Mouse (Mus musculus): ENCODE results near the gene Gfap. TPM values are rescaled to one million over a fixed set of nuclear protein-coding genes. Genes with fewer than 3 reads are reported as not detected.

Gene Gfap
- polyA plus RNA-seq, 1 experiment from 2014 or later = 0.37 TPM

- no peaks in the 10 kb centered on the region for H3K4me1 ChIP-seq
- 90% methylated on average over 8 of the region's 8 CpGs for WGBS
- H3K4me3 ChIP-seq = no peak overlapping the region
- H3K4me2 ChIP-seq = no peak overlapping the region
- no peaks in the 10 kb centered on the region for H3K9me3 ChIP-seq
- no peak overlapping the region for H3K27ac ChIP-seq
- peaks cover 74% of the 10 kb centered on the region for H3K36me3 ChIP-seq
- ATAC-seq (ENCODE audit: borderline replicate concordance, extremely low read depth, low FRiP score, low TSS enrichment) = no peak
- no peak overlapping the region for H3K9ac ChIP-seq
- no peaks in the 10 kb centered on the region for H3K27me3 ChIP-seq
These were observed 40.8 kb downstream of the Gfap start for GRCm38 (mm10) chr11:102859933-102860332.

- WGBS = 96% methylated on average over 11 of the region's 11 CpGs
- H3K36me3 ChIP-seq = peaks cover 81% of the 10 kb centered on the region
- H3K4me3 ChIP-seq = no peak overlapping the region
These were observed 41.8 kb downstream of the Gfap start for GRCm38 (mm10) chr11:102858951-102859350.

GRCm38 (mm10) chr11:102855941-102856340 lies 44.8 kb downstream of the Gfap start:
- H3K4me1 ChIP-seq = no peaks in the 10 kb centered on the region
- H3K27me3 ChIP-seq = no peaks in the 10 kb centered on the region
- no peak for ATAC-seq (ENCODE audit: borderline replicate concordance, extremely low read depth, low FRiP score, low TSS enrichment)
- H3K9me3 ChIP-seq = no peaks in the 10 kb centered on the region
- H3K4me2 ChIP-seq = no peak overlapping the region
- no peak overlapping the region for H3K27ac ChIP-seq
- no peak overlapping the region for H3K9ac ChIP-seq
- H3K36me3 ChIP-seq = peaks cover 80% of the 10 kb centered on the region
- no peak overlapping the region for H3K4me3 ChIP-seq
- 72% methylated on average over 6 of the region's 6 CpGs for WGBS

More at GRCm38 (mm10) chr11:102858951-102859350, 41.8 kb downstream of the Gfap start:
- Histone ChIP-seq H3K4me2 (no peak overlapping the region), H3K27me3 (no peaks in the 10 kb centered on the region), H3K27ac (no peak overlapping the region), H3K9me3 (no peaks in the 10 kb centered on the region), H3K9ac (no peak overlapping the region), H3K4me1 (no peaks in the 10 kb centered on the region)
- ATAC-seq (ENCODE audit: borderline replicate concordance, extremely low read depth, low FRiP score, low TSS enrichment) = no peak

- no peak overlapping the region for H3K4me2 ChIP-seq
- H3K4me1 ChIP-seq = no peaks in the 10 kb centered on the region
- H3K4me3 ChIP-seq = no peak overlapping the region
- no peak for ATAC-seq (ENCODE audit: borderline replicate concordance, extremely low read depth, low FRiP score, low TSS enrichment)
- H3K9ac ChIP-seq = no peak overlapping the region
- peaks cover 78% of the 10 kb centered on the region for H3K36me3 ChIP-seq
- H3K27ac ChIP-seq = no peak overlapping the region
- no peaks in the 10 kb centered on the region for H3K9me3 ChIP-seq
- H3K27me3 ChIP-seq = no peaks in the 10 kb centered on the region
These were observed 47.0 kb downstream of the Gfap start for GRCm38 (mm10) chr11:102853760-102854159.

GRCm38 (mm10) chr11:102851883-102852282 lies 48.8 kb downstream of the Gfap start:
- no peak overlapping the region for H3K27ac ChIP-seq
- peaks cover 80% of the 10 kb centered on the region for H3K36me3 ChIP-seq
- 62% methylated on average over 5 of the region's 5 CpGs for WGBS
- no peak overlapping the region for H3K4me2 ChIP-seq
- H3K9me3 ChIP-seq = no peaks in the 10 kb centered on the region
- no peak overlapping the region for H3K4me3 ChIP-seq
- no peak for ATAC-seq (ENCODE audit: borderline replicate concordance, extremely low read depth, low FRiP score, low TSS enrichment)
- H3K27me3 ChIP-seq = no peaks in the 10 kb centered on the region
- H3K4me1 ChIP-seq = no peaks in the 10 kb centered on the region
- H3K9ac ChIP-seq = no peak overlapping the region

GRCm38 (mm10) chr11:102845926-102846325 lies 54.8 kb downstream of the Gfap start:
- Histone ChIP-seq H3K4me1 (no peaks in the 10 kb centered on the region), H3K27ac (no peak overlapping the region), H3K9me3 (no peaks in the 10 kb centered on the region), H3K4me3 (no peak overlapping the region), H3K4me2 (no peak overlapping the region), H3K27me3 (no peaks in the 10 kb centered on the region), H3K36me3 (peaks cover 97% of the 10 kb centered on the region), H3K9ac (no peak overlapping the region)
- 53% methylated on average over 10 of the region's 10 CpGs for WGBS
- no peak for ATAC-seq (ENCODE audit: borderline replicate concordance, extremely low read depth, low FRiP score, low TSS enrichment)

GRCm38 (mm10) chr11:102838616-102839150 lies 62.0 kb downstream of the Gfap start:
- H3K9me3 ChIP-seq = no peaks in the 10 kb centered on the region
- H3K4me2 ChIP-seq = no peak overlapping the region; the same call in 1 of the 2 replicates
- peak overlapping the region; percentile 13; the same call in 1 of the 2 replicates for H3K27ac ChIP-seq
- H3K27me3 ChIP-seq = no peaks in the 10 kb centered on the region
- no peak for ATAC-seq (ENCODE audit: borderline replicate concordance, extremely low read depth, low FRiP score, low TSS enrichment)
- peaks cover 67% of the 10 kb centered on the region for H3K36me3 ChIP-seq
- H3K9ac ChIP-seq = no peak overlapping the region
- H3K4me1 ChIP-seq = no peaks in the 10 kb centered on the region
- WGBS = 79% methylated on average over 9 of the region's 9 CpGs
- H3K4me3 ChIP-seq = no peak overlapping the region

- Histone ChIP-seq H3K9ac (no peak overlapping the region), H3K4me2 (no peak overlapping the region), H3K4me3 (no peak overlapping the region), H3K27ac (no peak overlapping the region), H3K27me3 (no peaks in the 10 kb centered on the region), H3K4me1 (0 out of 2 replicates have a peak, but pooled peaks cover 2% of the 10 kb centered on the region), H3K9me3 (no peaks in the 10 kb centered on the region), H3K36me3 (peaks cover 62% of the 10 kb centered on the region)
- no peak for ATAC-seq (ENCODE audit: borderline replicate concordance, extremely low read depth, low FRiP score, low TSS enrichment)
- 74% methylated on average over 2 of the region's 2 CpGs for WGBS
These were observed 62.6 kb downstream of the Gfap start for GRCm38 (mm10) chr11:102838126-102838525.

GRCm38 (mm10) chr11:102837385-102837784 lies 63.3 kb downstream of the Gfap start:
- H3K36me3 ChIP-seq = peaks cover 55% of the 10 kb centered on the region
- peaks cover 9% of the 10 kb centered on the region; the same call in 1 of the 2 replicates for H3K4me1 ChIP-seq
- H3K4me3 ChIP-seq = no peak overlapping the region
- H3K4me2 ChIP-seq = no peak overlapping the region
- ATAC-seq (ENCODE audit: borderline replicate concordance, extremely low read depth, low FRiP score, low TSS enrichment) = no peak
- no peaks in the 10 kb centered on the region for H3K27me3 ChIP-seq
- 83% methylated on average over 1 of the region's 1 CpGs for WGBS
- H3K27ac ChIP-seq = no peak overlapping the region
- H3K9ac ChIP-seq = no peak overlapping the region
- no peaks in the 10 kb centered on the region for H3K9me3 ChIP-seq

Other genes with a start within 250 kb of the Gfap start
- 0.20 and 0.24 TPM in 2 replicates for gene Meioc, start 237.2 kb downstream of the Gfap start, polyA plus RNA-seq (2015; fragmentation: Nextera tagmentation; extraction: Ambion mirVana)
- 47.6 and 49.0 TPM in 2 replicates for gene Ccdc43, start 203.1 kb downstream of the Gfap start, polyA plus RNA-seq (2015; fragmentation: Nextera tagmentation; extraction: Ambion mirVana)
- 6.1 and 6.3 TPM in 2 replicates for gene Adam11, start 139.5 kb downstream of the Gfap start, polyA plus RNA-seq (2015; fragmentation: Nextera tagmentation; extraction: Ambion mirVana)
- 71.5 and 76.5 TPM in 2 replicates for gene Gjc1, start 81.2 kb downstream of the Gfap start, polyA plus RNA-seq (2015; fragmentation: Nextera tagmentation; extraction: Ambion mirVana)
- 24.1 and 30.0 TPM in 2 replicates for gene Higd1b, start 65.1 kb downstream of the Gfap start, polyA plus RNA-seq (2015; fragmentation: Nextera tagmentation; extraction: Ambion mirVana)
- 207 and 208 TPM in 2 replicates for gene Eftud2, start 19.9 kb downstream of the Gfap start, polyA plus RNA-seq (2015; fragmentation: Nextera tagmentation; extraction: Ambion mirVana)
- 2.7 and 3.2 TPM in 2 replicates for gene Ccdc103, start 19.7 kb downstream of the Gfap start, polyA plus RNA-seq (2015; fragmentation: Nextera tagmentation; extraction: Ambion mirVana)
- not detected in 2 replicates for gene Fam187a, start 15.7 kb downstream of the Gfap start, polyA plus RNA-seq (2015; fragmentation: Nextera tagmentation; extraction: Ambion mirVana)
- gene Kif18b, start 24.2 kb upstream of the Gfap start, polyA plus RNA-seq (2015; fragmentation: Nextera tagmentation; extraction: Ambion mirVana) = 13.8 and 15.2 TPM in 2 replicates
- 1.4 and 1.8 TPM in 2 replicates for gene C1ql1, start 45.8 kb upstream of the Gfap start, polyA plus RNA-seq (2015; fragmentation: Nextera tagmentation; extraction: Ambion mirVana)
- 56.8 and 59.9 TPM in 2 replicates for gene Nmt1, start 127.3 kb upstream of the Gfap start, polyA plus RNA-seq (2015; fragmentation: Nextera tagmentation; extraction: Ambion mirVana)
- gene Dcakd, start 127.4 kb upstream of the Gfap start, polyA plus RNA-seq (2015; fragmentation: Nextera tagmentation; extraction: Ambion mirVana) = 147 and 150 TPM in 2 replicates
- 2.5 and 3.6 TPM in 2 replicates for gene Plcd3, start 200.7 kb upstream of the Gfap start, polyA plus RNA-seq (2015; fragmentation: Nextera tagmentation; extraction: Ambion mirVana)
- gene Acbd4, start 200.8 kb upstream of the Gfap start, polyA plus RNA-seq (2015; fragmentation: Nextera tagmentation; extraction: Ambion mirVana) = 15.7 and 18.3 TPM in 2 replicates
- 4.4 and 4.5 TPM in 2 replicates for gene Hexim1, start 215.3 kb upstream of the Gfap start, polyA plus RNA-seq (2015; fragmentation: Nextera tagmentation; extraction: Ambion mirVana)
- 8.3 and 9.6 TPM in 2 replicates for gene Hexim2, start 231.5 kb upstream of the Gfap start, polyA plus RNA-seq (2015; fragmentation: Nextera tagmentation; extraction: Ambion mirVana)

Data from lung, embryonic 15.5 days (tissue).